Mouse (Mus musculus) heart, postnatal 0 days (tissue): ENCODE measurements at regions not wholly inside any gene's neighbourhood (a gene's known extent, or its start where the extent isn't known, plus 50 kb on each side); places are given as distances from the start of the nearest gene placed in this dataset.

Experiments
- ATAC-seq: fragments of 200-750 bp; cut with Nextera tagmentation; 2 replicates; pipeline ENCODE4 v1.8.0; 2017; ENCODE audit warnings: low read depth, moderate number of reproducible peaks, moderate library complexity; ENCODE audit not compliant: insufficient read depth
- DNase-seq: peaks from one replicate; pipeline ENCODE4 v3.0.0-alpha.2; 2016; ENCODE audit warnings: low spot score
- H3K27ac ChIP-seq: fragments of 300-500 bp; sonication (generic); 2 replicates; pipeline ENCODE4 v1.5.1; 2014; ENCODE audit warnings: low read depth, mild to moderate bottlenecking
- H3K27me3 ChIP-seq: fragments of 300-500 bp; sonication (generic); 2 replicates; pipeline ENCODE4 v1.6.1; 2014; ENCODE audit warnings: low read length, mixed read lengths; ENCODE audit not compliant: control insufficient read depth, insufficient read depth
- H3K36me3 ChIP-seq: fragments of 300-500 bp; sonication (generic); replicated peaks from 2 replicates; pipeline ENCODE4 v1.6.1; 2014; ENCODE audit warnings: low read length, mixed read lengths; ENCODE audit not compliant: control insufficient read depth, insufficient read depth
- H3K4me1 ChIP-seq: fragments of 300-500 bp; sonication (generic); 2 replicates; pipeline ENCODE4 v1.6.1; 2014; ENCODE audit warnings: antibody characterized with exemption; ENCODE audit not compliant: control insufficient read depth, insufficient read depth
- H3K4me2 ChIP-seq: fragments of 300-500 bp; sonication (generic); 2 replicates; pipeline ENCODE4 v1.6.1; 2014; ENCODE audit warnings: low read depth, mild to moderate bottlenecking, low read length, moderate library complexity
- H3K4me3 ChIP-seq: fragments of 300-500 bp; sonication (generic); 2 replicates; pipeline ENCODE4 v1.5.1; 2014; ENCODE audit warnings: low read depth, low read length
- H3K9ac ChIP-seq: fragments of 300-500 bp; sonication (generic); replicated peaks from 2 replicates; pipeline ENCODE4 v1.6.1; 2014; ENCODE audit warnings: low read depth, low read length, mixed read lengths
- H3K9me3 ChIP-seq: fragments of 300-500 bp; sonication (generic); replicated peaks from 2 replicates; pipeline ENCODE4 v1.6.1; 2016; ENCODE audit warnings: low read length; ENCODE audit not compliant: control insufficient read depth
- CTCF ChIP-seq: IDR thresholded peaks from 2 replicates; pipeline ENCODE4 v1.5.1; 2016; ENCODE audit warnings: antibody characterized with exemption, control low read depth, low read depth
- EP300 ChIP-seq: IDR thresholded peaks from 2 replicates; pipeline ENCODE4 v1.6.1; 2016; ENCODE audit warnings: antibody characterized with exemption, low read depth
- WGBS: fragments of 180-500 bp; shearing (Covaris S2); extraction: QIAGEN DNeasy Blood & Tissue Kit; methylation state at CpG from one replicate; pipeline ENCODE4 v1.1.7; 2014; 5-methylcytosine and 5-hydroxymethylcytosine counted together

DNA sequence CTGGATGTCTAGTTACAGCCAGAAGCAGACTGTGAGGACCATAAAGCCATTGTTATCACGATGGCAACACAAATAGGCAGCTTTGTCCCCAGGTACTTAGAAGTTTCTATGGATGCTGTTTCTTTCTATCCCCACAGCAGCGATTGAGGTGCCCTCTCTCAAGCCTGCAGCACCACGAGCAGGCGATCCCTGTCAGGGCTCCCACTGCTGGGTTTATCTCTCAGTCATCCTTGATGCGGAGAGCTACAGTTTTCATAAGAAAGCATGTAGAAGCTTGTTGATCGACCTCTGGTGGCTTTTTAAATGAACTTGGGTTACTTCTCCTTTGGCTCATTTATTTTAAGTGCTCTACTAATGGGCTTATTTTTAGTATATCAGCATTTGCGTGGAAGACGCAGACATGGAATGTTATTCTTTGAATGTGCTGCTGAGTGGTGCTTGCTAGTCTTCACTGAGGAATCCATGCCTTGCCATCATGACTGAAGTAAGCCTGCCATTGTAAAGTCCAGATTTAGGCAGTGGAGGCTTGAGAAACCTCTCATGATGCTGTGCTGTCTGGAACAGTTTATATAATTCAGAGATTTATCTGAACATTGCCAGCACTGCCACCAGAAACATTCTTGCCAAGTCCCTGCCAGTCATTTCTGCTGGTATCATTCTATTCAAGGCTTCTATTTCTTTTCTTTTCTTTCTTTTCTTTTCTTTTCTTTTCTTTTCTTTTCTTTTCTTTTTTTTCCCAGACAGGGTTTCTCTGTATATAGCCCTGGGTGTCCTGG is 161.0 kb downstream of the Cxcl12 start:
- Histone ChIP-seq H3K27ac (peak overlapping the region; percentile 62), H3K4me2 (no peak overlapping the region), H3K9ac (no peak overlapping the region; the same call in 1 of the 2 replicates)

DNA sequence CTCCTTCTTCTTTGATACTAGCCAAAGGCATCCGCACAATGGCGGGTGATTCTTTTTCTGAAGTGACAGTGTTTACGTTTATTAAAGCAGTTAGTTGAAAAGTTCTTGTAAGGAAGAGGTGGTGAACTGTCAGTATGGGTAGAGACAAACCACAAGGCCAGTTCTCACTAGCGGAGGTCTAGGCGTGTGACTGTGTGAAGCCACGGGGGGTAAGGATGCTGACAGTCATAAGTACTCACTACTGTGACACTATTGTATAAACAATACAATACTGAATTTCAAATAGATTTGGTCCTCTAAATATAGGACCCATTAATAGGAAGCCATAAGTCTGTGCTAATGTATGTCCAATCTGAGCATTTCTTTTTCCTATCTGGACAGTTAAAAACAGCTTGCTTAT is 161.9 kb downstream of the Cxcl12 start:
- ATAC-seq = no peak
- no peak for DNase-seq
- TF ChIP-seq EP300 (no peak), CTCF (no peak)
- H3K9me3 ChIP-seq = no peaks in the 10 kb centered on the region
- no peaks in the 10 kb centered on the region for H3K36me3 ChIP-seq
- no peaks in the 10 kb centered on the region for H3K27me3 ChIP-seq
- H3K9ac ChIP-seq = no peak overlapping the region
- WGBS = 66% methylated on average over 6 of the region's 6 CpGs
- peak overlapping the region; percentile 62 for H3K27ac ChIP-seq
- H3K4me1 ChIP-seq = peaks cover 27% of the 10 kb centered on the region; the same call in 1 of the 2 replicates
- H3K4me2 ChIP-seq = no peak overlapping the region
- H3K4me3 ChIP-seq = no peak overlapping the region

More for the DNA sequence above, 161.0 kb downstream of the Cxcl12 start:
- peaks cover 27% of the 10 kb centered on the region; the same call in 1 of the 2 replicates for H3K4me1 ChIP-seq
- no peak overlapping the region for H3K4me3 ChIP-seq
- DNase-seq = peak; percentile 45
- no peaks in the 10 kb centered on the region for H3K27me3 ChIP-seq
- 26% methylated on average over 8 of the region's 8 CpGs for WGBS
- TF ChIP-seq CTCF = peak; percentile 36
- TF ChIP-seq EP300 = no peak
- H3K36me3 ChIP-seq = no peaks in the 10 kb centered on the region
- ATAC-seq = peak; percentile 67
- no peaks in the 10 kb centered on the region for H3K9me3 ChIP-seq

DNA sequence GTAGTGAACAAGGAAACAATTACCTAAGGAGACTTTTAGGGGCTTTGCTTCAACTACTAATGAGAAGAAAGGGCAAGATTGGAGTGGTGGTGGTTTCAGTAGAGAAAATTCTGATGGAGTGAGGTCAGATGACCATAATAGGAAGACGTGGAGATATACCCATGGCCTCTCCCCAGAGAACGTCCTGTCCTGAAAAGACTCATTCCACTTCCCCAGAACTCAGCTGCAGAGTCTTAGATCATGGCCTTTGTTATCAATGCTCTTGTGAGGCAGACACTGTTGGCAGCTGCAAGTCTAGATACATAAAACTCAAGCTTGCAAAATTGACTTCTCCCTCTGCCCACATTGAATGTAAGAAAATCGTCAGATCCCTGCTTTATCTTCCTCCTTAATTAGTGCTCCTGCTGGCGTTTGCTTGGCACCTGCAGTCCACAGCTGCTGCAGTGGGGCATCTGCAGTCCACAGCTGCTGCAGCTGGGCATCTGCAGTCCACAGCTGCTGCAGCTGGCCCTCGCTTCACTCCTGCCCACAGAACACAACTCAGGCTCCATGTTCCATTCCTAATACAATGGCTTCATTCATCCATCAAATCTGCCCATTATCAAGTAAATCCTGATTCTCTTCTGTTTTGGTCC is 162.5 kb downstream of the Cxcl12 start:
- H3K36me3 ChIP-seq = no peaks in the 10 kb centered on the region
- peak overlapping the region; percentile 62 for H3K27ac ChIP-seq
- H3K4me3 ChIP-seq = no peak overlapping the region
- no peaks in the 10 kb centered on the region for H3K27me3 ChIP-seq
- no peak overlapping the region for H3K4me2 ChIP-seq
- WGBS = 23% methylated on average over 5 of the region's 5 CpGs
- H3K4me1 ChIP-seq = peaks cover 27% of the 10 kb centered on the region; the same call in 1 of the 2 replicates
- TF ChIP-seq EP300 (peak; percentile 30; the same call in 1 of the 2 replicates), CTCF (no peak)
- H3K9ac ChIP-seq = no peak overlapping the region
- no peaks in the 10 kb centered on the region for H3K9me3 ChIP-seq
- ATAC-seq (peak; percentile 80), DNase-seq (peak; percentile 74)

DNA sequence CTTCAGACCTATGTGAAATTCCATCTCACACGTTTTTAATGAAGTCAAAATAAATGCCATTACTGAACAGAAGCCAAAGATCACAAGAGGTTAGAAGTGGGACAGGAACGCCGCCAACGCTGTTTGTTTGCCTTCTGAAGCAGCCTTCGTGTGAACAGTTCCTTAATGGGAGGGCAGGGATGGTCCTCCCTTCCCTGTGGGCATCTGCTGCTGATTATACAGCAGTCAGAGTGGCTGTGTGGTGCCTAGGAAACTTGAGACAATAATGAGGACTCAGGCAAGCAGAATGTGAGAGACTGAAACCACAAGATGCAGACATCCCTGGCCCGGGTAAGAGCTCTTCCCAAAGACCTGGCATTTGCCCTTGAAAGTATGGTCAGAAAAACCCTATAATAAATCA is 164.3 kb downstream of the Cxcl12 start:
- H3K4me3 ChIP-seq = no peak overlapping the region
- WGBS = 38% methylated on average over 6 of the region's 6 CpGs
- no peaks in the 10 kb centered on the region for H3K9me3 ChIP-seq
- TF ChIP-seq EP300 (no peak), CTCF (no peak)
- no peak overlapping the region for H3K27ac ChIP-seq
- H3K36me3 ChIP-seq = no peaks in the 10 kb centered on the region
- no peak for ATAC-seq
- H3K4me1 ChIP-seq = peaks cover 27% of the 10 kb centered on the region; the same call in 1 of the 2 replicates
- no peak for DNase-seq
- no peaks in the 10 kb centered on the region for H3K27me3 ChIP-seq
- H3K9ac ChIP-seq = no peak overlapping the region
- H3K4me2 ChIP-seq = no peak overlapping the region

- DNase-seq = no peak
- H3K4me3 ChIP-seq = no peak overlapping the region
- H3K27ac ChIP-seq = no peak overlapping the region
- H3K4me1 ChIP-seq = no peaks in the 10 kb centered on the region
- H3K27me3 ChIP-seq = no peaks in the 10 kb centered on the region
- no peak for TF ChIP-seq CTCF
- no peak for TF ChIP-seq EP300
- 90% methylated on average over 3 of the region's 3 CpGs for WGBS
- no peak for ATAC-seq
- H3K36me3 ChIP-seq = no peaks in the 10 kb centered on the region
- H3K9me3 ChIP-seq = 0 out of 2 replicates have a peak, but pooled peaks cover 4% of the 10 kb centered on the region
- H3K9ac ChIP-seq = no peak overlapping the region
- no peak overlapping the region for H3K4me2 ChIP-seq
Observed at GRCm38 (mm10) chr6:117342123-117342522, 173.8 kb downstream of the Cxcl12 start.
